Mouse (Mus musculus): ENCODE data around the gene Riiad1.

The Riiad1 gene

DNA sequence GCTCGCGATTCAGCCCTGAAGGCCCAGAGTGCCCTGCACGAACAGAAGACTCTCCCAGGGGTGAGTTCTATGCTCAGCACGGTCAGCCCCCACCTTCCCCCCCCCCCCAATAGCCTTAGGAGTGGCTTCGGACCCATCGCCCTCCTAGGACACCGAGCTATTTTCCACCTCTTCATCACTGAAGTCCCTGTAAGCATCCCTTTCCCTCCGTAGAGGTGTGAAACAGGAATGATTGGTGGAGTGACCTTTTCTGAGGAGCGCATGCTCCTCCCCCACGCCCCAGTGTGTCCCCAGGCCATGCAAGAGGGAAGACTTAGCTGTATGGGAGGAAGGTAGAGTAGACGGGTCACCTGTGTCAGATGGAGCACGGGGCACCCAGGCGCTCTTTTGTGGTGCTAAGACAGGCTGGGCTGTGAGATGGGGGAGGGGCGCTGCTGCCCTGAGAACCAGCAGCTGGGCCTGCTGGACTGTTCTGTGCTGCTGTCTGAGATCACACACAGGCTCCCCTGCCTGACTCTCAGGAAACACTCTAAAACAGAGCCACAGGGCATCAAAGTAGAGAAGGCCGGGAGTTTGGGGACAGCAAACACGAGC lies at the start of gene Riiad1:
Riiad1 (minus strand) TSS at position 51 of the 594 bp plus-strand sequence.
- no peak for DNase-seq (ENCODE audit: extremely low spot score, low read depth, low spot score)

DNA sequence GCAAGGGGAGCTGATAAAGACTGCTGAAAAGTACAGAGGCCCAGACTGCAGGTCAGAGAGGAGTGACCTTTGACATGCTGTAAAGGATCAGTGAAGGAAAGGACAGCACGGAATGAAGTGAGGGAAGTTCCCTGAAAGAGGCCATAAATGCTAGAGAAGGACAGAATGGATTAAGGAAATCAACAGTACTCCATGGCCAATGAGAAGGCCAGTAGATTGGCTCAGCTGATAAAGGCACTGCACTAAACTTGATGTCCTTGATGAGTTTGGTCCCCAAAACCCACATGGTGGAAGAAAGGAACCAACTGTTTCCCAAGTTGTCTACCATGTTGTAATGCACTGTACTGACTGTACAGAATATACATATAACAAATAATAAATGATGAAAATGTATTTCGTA lies 46.6 kb upstream of the Riiad1 start:
- DNase-seq (ENCODE audit: extremely low spot score, low read depth, low spot score): no peak

GRCm38 (mm10) chr3:94506664-94507063 lies 26.5 kb upstream of the Riiad1 start:
- no peak for DNase-seq (ENCODE audit: extremely low spot score, low read depth, low spot score)

GRCm38 (mm10) chr3:94502243-94502642 lies 22.1 kb upstream of the Riiad1 start:
- DNase-seq (ENCODE audit: extremely low spot score, low read depth, low spot score): no peak

DNA sequence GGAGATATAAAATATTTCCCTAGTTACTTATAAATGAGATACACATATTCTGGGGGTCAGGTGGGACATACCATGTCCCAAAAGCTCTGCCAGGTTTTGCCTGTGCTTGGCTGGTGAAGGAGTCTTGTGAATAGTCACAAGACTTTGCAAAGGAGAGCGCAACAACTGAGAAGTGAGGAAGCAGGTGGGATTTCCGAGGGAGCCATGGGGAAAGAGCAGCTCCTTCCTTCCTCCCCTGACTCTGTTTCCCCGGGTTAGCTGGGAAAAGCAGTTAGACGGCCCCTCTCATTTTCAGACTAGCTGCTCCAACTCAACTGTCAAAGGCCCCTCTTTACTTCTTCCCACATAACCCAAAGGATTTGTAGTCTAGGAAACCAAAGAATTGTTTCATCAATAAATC lies 17.0 kb upstream of the Riiad1 start:
- no peak for DNase-seq (ENCODE audit: extremely low spot score, low read depth, low spot score)

- DNase-seq (ENCODE audit: extremely low spot score, low read depth, low spot score): no peak
Observed at GRCm38 (mm10) chr3:94487581-94487980, 7.4 kb upstream of the Riiad1 start.

DNA sequence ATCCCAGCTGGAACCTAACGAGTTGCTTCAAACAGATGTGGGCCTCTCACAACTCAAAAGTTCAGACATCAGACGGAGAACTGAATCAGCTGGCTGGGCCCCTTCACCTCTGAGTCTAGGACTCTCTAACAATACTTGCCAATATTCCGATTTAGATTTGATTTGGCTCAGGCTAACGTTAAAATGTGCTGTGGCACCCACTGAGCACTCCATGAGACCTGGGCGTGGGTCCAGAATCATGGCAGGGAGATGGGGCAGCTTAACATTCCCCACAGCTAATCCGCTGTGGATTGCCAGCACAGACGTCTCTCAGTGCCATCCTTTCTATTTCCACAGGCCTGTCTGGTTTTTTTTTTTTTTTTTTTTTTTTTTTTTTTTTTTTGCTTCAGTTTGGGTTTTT lies 5.8 kb upstream of the Riiad1 start:
- DNase-seq (ENCODE audit: extremely low spot score, low read depth, low spot score): no peak

- DNase-seq (ENCODE audit: extremely low spot score, low read depth, low spot score): no peak
Observed at GRCm38 (mm10) chr3:94483790-94484439, 3.8 kb upstream of the Riiad1 start.

GRCm38 (mm10) chr3:94482764-94483385 lies 2.7 kb upstream of the Riiad1 start:
- DNase-seq (ENCODE audit: extremely low spot score, low read depth, low spot score): no peak

DNA sequence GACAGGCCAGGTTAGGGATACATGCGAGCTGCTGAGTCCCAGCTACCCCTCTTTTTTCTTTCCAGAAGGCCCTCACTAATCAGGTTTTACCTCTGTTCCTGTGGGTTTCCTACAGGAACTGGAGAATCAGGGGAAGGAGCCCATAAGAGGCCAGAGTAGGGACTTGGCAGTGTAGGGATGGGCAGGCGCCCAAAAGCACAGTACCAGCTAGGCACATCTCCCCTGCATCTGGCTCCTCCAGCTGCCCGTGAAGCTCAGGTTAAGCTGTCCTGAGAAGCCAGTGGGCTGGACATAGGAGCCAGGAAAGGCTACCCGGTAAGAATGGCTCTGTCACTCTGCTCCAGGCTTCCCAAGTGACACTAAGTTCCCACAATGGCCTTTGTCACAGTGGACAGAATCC lies 1.3 kb upstream of the Riiad1 start:
- DNase-seq (ENCODE audit: extremely low spot score, low read depth, low spot score): no peak

DNA sequence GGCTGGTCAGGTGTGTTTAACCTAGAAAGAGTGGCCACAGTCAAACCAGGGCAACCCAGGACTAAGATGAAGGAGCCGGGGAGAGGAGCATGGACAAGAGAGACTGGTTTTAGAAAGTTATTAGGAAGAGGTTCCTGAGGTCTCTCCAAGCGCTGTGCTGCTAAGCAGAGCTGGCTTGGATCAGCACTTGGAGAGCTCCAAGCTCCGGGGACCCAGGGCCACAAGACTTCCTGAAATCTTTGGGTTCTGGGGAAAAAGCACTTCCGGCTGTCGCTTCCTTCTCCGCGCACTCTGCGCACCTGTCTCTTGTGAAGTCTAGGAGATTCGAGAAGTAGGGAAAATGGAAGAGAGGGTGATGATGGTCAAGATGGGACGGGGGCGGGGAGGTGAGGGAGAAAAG lies 577 bp downstream of the Riiad1 start:
- DNase-seq (ENCODE audit: extremely low spot score, low read depth, low spot score): no peak

DNA sequence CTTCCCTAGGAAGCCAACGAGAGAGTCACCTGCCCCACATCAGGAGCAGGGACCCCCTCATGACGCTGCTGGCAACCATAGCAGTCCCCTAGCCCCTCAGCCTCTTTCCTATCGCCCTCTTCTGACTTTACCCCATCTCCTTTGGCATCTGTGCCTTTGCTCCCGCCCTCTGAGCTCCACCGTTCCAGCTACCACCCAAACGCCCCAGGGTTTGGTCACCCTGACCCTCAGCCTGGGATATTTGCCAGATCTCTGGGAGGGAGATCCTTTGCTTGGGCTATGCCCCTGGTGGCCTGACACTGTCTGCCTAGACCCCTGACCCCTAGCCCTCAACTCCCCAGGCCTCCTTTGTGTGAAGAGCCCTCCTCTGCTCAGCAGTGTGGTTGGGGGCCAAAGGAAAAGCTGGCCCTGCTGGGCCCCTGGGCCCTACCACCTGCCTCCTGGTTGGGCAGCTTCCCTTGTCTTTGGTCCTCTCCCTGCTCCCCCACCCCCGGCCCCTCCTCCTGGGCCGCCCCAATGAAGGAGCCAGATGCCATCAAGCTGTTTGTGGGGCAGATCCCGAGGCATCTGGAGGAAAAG lies 1.5 kb downstream of the Riiad1 start:
- DNase-seq (ENCODE audit: extremely low spot score, low read depth, low spot score): no peak

GRCm38 (mm10) chr3:94477981-94478422 lies 2.1 kb downstream of the Riiad1 start, which contains the start of gene Celf3:
Gene Celf3, plus strand, starts transcription at chr3:94478295.
- DNase-seq (ENCODE audit: extremely low spot score, low read depth, low spot score): no peak

- no peak for DNase-seq (ENCODE audit: extremely low spot score, low read depth, low spot score)
Observed at GRCm38 (mm10) chr3:94477444-94477843, 2.7 kb downstream of the Riiad1 start.

- no peak for DNase-seq (ENCODE audit: extremely low spot score, low read depth, low spot score)
Observed at GRCm38 (mm10) chr3:94476301-94477035, 3.7 kb downstream of the Riiad1 start.

GRCm38 (mm10) chr3:94473567-94474232 lies 6.4 kb downstream of the Riiad1 start:
- DNase-seq (ENCODE audit: extremely low spot score, low read depth, low spot score): no peak

GRCm38 (mm10) chr3:94473115-94473505 lies 7.0 kb downstream of the Riiad1 start:
- DNase-seq (ENCODE audit: extremely low spot score, low read depth, low spot score): no peak

DNA sequence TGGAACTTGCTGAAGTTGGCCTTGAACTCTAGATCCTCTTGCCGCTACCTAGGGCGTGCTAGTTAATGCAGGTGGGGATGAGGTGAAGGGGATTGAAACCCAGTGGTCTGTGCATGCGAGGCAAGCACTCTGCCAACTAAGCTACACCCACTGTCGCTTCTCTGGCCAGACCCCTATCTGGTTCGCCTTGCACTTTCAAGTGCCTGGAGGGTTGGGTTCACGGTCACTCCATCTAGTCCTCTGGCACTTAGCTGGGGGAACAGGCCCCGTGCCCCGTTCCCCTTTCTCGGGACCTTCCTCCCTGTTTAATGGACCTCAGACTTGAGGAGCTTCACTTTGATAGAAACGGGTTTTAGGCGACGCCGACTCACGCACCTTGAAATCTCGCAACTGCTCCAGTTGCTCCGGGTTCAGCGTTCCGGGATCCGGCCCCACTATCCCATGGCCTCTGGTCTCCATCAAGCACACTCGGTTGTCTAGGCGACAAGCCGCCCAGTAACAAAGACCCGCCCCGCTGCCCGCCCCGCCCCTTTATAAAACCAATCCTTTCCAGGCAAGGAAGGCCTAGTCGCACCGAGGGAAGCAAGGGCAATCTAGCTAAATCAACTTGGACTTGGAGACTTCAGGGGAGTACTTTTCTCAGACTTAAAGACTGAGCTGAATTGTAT lies 7.6 kb downstream of the Riiad1 start:
- DNase-seq (ENCODE audit: extremely low spot score, low read depth, low spot score): no peak

GRCm38 (mm10) chr3:94468931-94469330 lies 11.2 kb downstream of the Riiad1 start:
- no peak for DNase-seq (ENCODE audit: extremely low spot score, low read depth, low spot score)

Measured in hindlimb bud, embryonic 11.5 days (tissue).